Mouse (Mus musculus): ENCODE results near the gene H2afy2.

GRCm38 (mm10) chr10:61758904-61759303 is 25.0 kb downstream of the H2afy2 start:
- TF ChIP-seq CTCF (IDR thresholded peaks at IDR 0.05; ENCODE audit: borderline replicate concordance, control insufficient read depth, extremely low read depth, insufficient read depth, low read length, poor library complexity), result no peak
- TF ChIP-seq POLR2A (IDR thresholded peaks at IDR 0.05; ENCODE audit: control insufficient read depth, extremely low read depth, insufficient read depth, low read length, poor library complexity), result no peak

All from thymus, adult 2 months (tissue).